Mouse (Mus musculus) C2C12 (cell line): ENCODE data around the gene Tmem100.

ENCODE experiments used
- CTCF ChIP-seq: IDR thresholded peaks from one replicate; pipeline ENCODE4 v1.5.1; 2011; ENCODE audit not compliant: control insufficient read depth, insufficient read depth, insufficient read length
- FOSL1 ChIP-seq: IDR thresholded peaks from one replicate; pipeline ENCODE4 v1.8.0; 2011; ENCODE audit warnings: mild to moderate bottlenecking, low read length; ENCODE audit not compliant: poor library complexity, insufficient read depth, severe bottlenecking
- MYOD1 ChIP-seq: IDR thresholded peaks from one replicate; pipeline ENCODE4 v1.6.1; 2011; ENCODE audit warnings: low read depth; ENCODE audit not compliant: control insufficient read depth, insufficient read length
- USF1 ChIP-seq: IDR thresholded peaks from one replicate; pipeline ENCODE4 v1.6.1; 2011; ENCODE audit warnings: low read depth, mild to moderate bottlenecking, control low read depth, moderate library complexity

DNA sequence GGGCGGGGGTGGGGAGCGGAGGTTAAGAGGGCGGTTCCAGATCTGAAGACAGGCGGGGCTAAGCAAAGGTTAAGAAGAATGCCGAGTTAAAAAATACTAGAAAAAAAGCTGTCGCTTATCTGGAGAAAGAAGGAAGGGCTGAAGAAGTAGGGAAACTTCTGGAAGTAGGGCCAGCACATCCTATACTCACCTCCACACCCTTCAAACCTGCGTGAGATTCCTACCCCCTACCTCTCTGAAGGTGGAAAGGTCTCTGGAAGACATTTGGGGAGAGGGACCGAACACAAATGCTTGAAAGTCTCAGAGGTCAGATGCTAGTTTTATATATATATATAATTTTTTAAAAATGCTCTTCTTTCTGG is 27.2 kb upstream of the Tmem100 start:
- TF ChIP-seq CTCF (no peak), MYOD1 (no peak), FOSL1 (no peak), USF1 (no peak)
